Mouse (Mus musculus) spleen, postnatal 36 days (tissue): ENCODE results near the gene Nrp2.
A peak's percentile ranks its signal among the peaks of the same experiment; 100 is the strongest.

Source experiments
- DNase-seq, 2 experiments: peaks; one replicate each; pipeline ENCODE4 v3.0.0; 2022; ENCODE audit warnings: low spot score in 2 of 2, mixed read lengths in 1 of 2

The Nrp2 gene

GRCm38 (mm10) chr1:62723891-62724290, 20.8 kb downstream of the Nrp2 start:
- DNase-seq, result no peak

GRCm38 (mm10) chr1:62724461-62725021, 21.5 kb downstream of the Nrp2 start:
- no peak for DNase-seq

GRCm38 (mm10) chr1:62725032-62725678, 22.1 kb downstream of the Nrp2 start:
- no peak for DNase-seq

- DNase-seq, result no peak
Observed at GRCm38 (mm10) chr1:62727191-62727590, 24.1 kb downstream of the Nrp2 start.

- DNase-seq, result no peak
Observed at GRCm38 (mm10) chr1:62728421-62728820, 25.3 kb downstream of the Nrp2 start.

- DNase-seq, result no peak
Observed at GRCm38 (mm10) chr1:62728926-62729325, 25.8 kb downstream of the Nrp2 start.

GRCm38 (mm10) chr1:62729345-62730150, 26.5 kb downstream of the Nrp2 start:
- DNase-seq, result no peak

- no peak for DNase-seq
Observed at GRCm38 (mm10) chr1:62732036-62732435, 29.0 kb downstream of the Nrp2 start.

GRCm38 (mm10) chr1:62734420-62734931, 31.4 kb downstream of the Nrp2 start:
- no peak for DNase-seq

GRCm38 (mm10) chr1:62734980-62735379, 31.9 kb downstream of the Nrp2 start:
- no peak for DNase-seq

- peak; percentile 36 to 45 for DNase-seq
Observed at GRCm38 (mm10) chr1:62735835-62736234, 32.8 kb downstream of the Nrp2 start.

GRCm38 (mm10) chr1:62736455-62737012, 33.4 kb downstream of the Nrp2 start:
- peak; percentile 45 to 57 for DNase-seq

- no peak for DNase-seq
Observed at GRCm38 (mm10) chr1:62738165-62738564, 35.1 kb downstream of the Nrp2 start.

GRCm38 (mm10) chr1:62742092-62742491, 39.0 kb downstream of the Nrp2 start:
- no peak for DNase-seq

- DNase-seq, result no peak
Observed at GRCm38 (mm10) chr1:62743064-62743694, 40.1 kb downstream of the Nrp2 start.

- DNase-seq, result no peak
Observed at GRCm38 (mm10) chr1:62745889-62746288, 42.8 kb downstream of the Nrp2 start.

GRCm38 (mm10) chr1:62747421-62748111, 44.5 kb downstream of the Nrp2 start:
- no peak for DNase-seq

GRCm38 (mm10) chr1:62748361-62748760, 45.3 kb downstream of the Nrp2 start:
- no peak for DNase-seq

- no peak for DNase-seq
Observed at GRCm38 (mm10) chr1:62749716-62750115, 46.6 kb downstream of the Nrp2 start.

- no peak for DNase-seq
Observed at GRCm38 (mm10) chr1:62750408-62751008, 47.4 kb downstream of the Nrp2 start.
